Mouse (Mus musculus) yolk sac, embryonic 10.5 days (tissue): ENCODE measurements around the gene Tent2.
A peak's percentile ranks its signal among the peaks of the same experiment; 100 is the strongest.

Experiments
- DNase-seq: peaks from one replicate; pipeline ENCODE4 v3.0.0-alpha.2; 2017; ENCODE audit warnings: low spot score

Tent2 gene

GRCm38 (mm10) chr13:93141184-93141583, 51.0 kb downstream of the Tent2 start:
- DNase-seq: no peak

DNA sequence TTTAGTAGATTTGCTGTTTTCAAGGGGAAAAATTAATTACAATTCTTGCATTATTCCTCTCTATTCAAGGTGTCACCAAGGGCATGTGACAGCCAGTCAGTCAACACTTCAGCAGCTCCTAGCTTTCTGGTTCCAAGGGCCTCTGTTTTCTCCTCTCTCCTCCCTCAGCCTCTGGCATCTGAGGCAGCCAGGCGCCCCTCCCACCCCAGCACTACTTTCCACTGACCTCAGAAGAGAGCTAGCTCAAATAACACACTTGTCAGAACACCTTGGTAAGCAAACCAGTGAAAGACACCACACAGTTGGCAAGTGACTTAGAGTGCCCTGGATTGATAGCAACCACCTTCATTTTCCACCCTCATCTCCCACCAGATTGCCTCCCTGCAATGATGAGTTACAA, 54.1 kb downstream of the Tent2 start:
- no peak for DNase-seq

GRCm38 (mm10) chr13:93137098-93137497, 55.1 kb downstream of the Tent2 start:
- no peak for DNase-seq

GRCm38 (mm10) chr13:93136251-93136650, 55.9 kb downstream of the Tent2 start:
- DNase-seq: no peak

DNA sequence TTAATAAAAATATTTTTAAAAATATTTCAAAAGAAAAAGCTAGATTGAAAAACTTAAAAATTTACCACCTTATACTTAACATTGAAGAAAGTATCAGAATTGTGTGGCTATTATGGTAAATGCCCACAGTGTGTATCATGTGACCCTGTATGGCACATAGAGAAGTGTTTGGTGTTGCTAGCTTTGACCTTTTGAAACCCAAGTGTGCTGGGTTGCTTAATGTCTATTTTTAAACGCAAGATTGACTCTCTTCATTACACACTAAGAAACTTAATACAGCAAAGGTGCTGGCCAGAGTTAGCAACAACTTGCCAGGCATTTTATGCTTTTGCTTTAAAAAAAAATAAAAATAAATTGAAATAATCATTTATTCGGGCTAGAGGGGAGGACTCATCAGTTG, 56.7 kb downstream of the Tent2 start:
- no peak for DNase-seq

DNA sequence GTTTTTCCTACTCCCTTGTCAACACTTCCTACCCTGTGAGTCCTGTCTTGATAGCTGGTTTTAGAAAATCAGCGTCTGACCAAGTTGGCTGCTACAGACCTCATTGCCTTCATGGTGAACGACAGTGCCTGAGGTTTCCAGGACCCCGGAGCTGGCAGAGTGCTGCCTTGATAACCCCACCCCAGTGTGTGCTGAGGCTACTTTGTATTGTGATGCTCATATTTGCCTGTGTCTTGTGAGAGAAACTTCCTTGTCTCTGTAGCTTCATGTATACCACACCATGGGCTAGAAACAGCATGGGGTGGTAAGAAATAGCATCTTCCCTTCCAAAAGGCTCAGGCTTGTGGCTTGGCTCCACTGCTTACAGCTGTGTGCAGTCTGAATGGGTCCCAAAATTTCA, 61.5 kb downstream of the Tent2 start:
- DNase-seq: no peak

GRCm38 (mm10) chr13:93128961-93129360, 63.2 kb downstream of the Tent2 start:
- DNase-seq: no peak

GRCm38 (mm10) chr13:93128111-93128860, 63.9 kb downstream of the Tent2 start:
- DNase-seq: no peak

DNA sequence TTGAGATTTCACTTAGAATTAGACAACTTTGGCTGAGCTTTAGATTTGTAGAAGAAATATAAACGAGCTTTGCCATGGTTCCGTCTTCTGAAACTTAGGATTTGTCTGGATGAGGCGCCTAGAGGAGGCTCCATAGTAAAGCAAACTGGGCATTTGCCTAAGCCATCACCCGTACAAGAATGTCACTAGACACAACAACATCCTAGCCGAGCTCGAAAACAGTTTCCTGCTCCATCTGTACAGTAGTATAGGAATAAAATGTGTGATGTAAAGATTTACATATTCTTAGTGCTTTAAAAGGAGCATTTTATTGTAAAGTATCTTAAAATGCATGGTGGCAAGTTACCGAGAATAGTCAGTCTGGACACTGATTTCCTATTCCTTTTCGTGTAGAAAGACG, 69.9 kb downstream of the Tent2 start:
- no peak for DNase-seq

DNA sequence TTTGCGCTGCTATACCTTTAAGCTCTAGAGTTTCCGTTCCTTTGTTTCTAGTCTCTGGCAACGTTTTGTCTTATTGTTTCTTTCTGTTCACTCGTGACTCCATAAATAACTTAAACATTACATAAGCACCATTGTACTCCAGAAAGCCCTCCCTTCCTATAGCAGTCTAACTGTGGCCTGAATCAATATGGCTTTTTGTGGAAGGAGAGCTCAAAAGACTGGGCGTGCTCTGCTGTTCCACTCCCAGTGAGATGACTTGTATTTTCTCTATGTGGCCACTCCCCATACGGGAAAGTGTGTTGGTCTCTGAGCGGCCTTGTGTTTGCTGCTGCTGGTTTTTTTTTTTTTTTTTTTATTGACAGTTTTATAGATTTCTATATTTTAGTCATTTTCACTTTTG, 74.9 kb downstream of the Tent2 start:
- no peak for DNase-seq

DNA sequence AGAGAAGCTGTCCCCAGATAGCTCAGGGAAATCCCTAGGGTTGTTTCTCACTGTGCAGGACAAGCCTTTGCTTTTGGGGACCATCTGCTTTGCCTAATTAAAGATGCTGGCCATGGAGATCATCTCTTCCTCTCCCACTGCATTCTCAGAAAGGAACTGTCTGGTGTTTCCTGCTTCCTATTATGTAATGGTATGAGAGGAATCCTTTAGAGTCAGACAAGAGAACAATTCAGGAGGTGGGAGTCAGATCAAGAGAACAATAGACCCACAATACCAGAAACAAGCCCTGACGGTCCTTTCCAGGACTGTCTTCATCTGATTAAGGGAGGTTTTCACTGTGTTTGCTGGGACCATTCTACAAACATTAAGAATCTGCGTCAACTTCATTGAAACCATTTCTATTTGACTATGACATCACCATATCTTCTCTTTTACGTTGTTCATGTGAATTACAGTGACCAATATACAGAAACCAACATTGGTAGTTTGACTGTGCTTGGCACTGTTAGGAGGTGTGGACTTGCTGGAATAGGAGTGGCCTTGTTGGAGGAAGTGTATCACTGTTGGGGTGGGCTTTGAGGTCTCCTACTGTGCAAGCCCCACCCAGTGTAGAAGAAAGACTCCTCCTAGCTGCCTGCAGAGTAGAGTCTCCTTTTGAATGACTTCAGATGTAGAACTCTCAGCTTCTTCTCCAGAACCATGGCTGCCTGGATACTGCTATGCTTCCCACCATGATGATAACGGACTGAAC, 89.7 kb downstream of the Tent2 start:
- DNase-seq: no peak

DNA sequence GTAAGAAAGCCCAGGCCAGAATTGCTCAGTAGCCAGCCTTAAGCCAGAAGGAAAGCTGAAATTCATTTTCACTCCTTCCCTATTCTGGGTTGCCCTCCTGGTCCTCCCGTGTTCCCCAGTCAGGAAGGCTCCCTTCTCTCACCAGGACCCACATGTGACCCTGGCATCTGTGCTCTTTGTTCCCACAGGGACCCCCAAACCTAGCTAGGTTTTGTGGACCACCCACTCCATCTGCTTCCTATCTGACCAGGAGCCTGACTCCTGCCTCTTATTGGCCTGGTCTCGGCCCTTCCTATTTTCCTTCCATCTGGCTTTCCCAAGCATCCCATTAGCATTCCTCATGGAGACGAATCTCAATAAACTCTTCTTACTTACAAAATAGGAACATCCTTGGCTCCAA, 93.6 kb downstream of the Tent2 start:
- DNase-seq: no peak

DNA sequence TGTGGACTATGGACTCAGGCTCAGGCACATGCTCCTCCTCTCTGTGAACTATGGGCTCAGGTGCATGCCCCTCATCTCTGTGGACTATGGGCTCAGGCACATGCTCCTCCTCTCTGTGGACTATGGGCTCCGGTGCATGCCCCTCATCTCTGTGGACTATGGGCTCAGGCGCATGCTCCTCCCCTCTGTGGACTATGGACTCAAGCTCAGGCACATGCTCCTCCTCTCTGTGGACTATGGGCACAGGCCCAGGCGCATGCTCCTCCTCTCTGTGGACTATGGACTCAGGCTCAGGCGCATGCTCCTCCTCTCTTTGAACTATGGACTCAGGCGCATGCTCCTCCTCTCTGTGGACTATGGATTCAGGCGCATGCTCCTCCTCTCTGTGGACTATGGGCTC, 95.5 kb downstream of the Tent2 start:
- DNase-seq: peak; percentile 12
